Mouse (Mus musculus): ENCODE results near the gene Phf20. TPM values are rescaled to one million over a fixed set of nuclear protein-coding genes. Genes with fewer than 3 reads are reported as not detected.

Phf20 gene
- polyA plus RNA-seq, 1 experiment from 2014 or later: 61.1 TPM

- Histone ChIP-seq H3K9ac (ENCODE audit: low read depth, low read length) (no peak overlapping the region), H3K36me3 (ENCODE audit: control insufficient read depth, insufficient read depth, low read length) (peaks cover 10% of the 10 kb centered on the region; the same call in 1 of the 2 replicates), H3K4me2 (no peak overlapping the region), H3K9me3 (replicated peaks; ENCODE audit: control insufficient read depth, low read length) (no peaks in the 10 kb centered on the region), H3K27me3 (ENCODE audit: control insufficient read depth, insufficient read depth, low read length) (no peaks in the 10 kb centered on the region), H3K4me1 (ENCODE audit: control insufficient read depth, insufficient read depth, low read length) (no peaks in the 10 kb centered on the region), H3K4me3 (ENCODE audit: low read depth, low read length) (no peak overlapping the region), H3K27ac (ENCODE audit: low read depth, low read length) (no peak overlapping the region)
- no peak for ATAC-seq (replicated peaks; ENCODE audit: insufficient number of reproducible peaks, low FRiP score, low TSS enrichment)
- 69% methylated on average over 1 of the region's 1 CpGs for WGBS (ENCODE audit: insufficient replicate concordance)
These were observed 95.7 kb downstream of the Phf20 start for GRCm38 (mm10) chr2:156291998-156292397.

- Histone ChIP-seq H3K4me2 (no peak overlapping the region), H3K4me1 (ENCODE audit: control insufficient read depth, insufficient read depth, low read length) (peaks cover 4% of the 10 kb centered on the region; the same call in 1 of the 2 replicates), H3K4me3 (ENCODE audit: low read depth, low read length) (no peak overlapping the region), H3K27ac (ENCODE audit: low read depth, low read length) (no peak overlapping the region), H3K36me3 (ENCODE audit: control insufficient read depth, insufficient read depth, low read length) (peaks cover 9% of the 10 kb centered on the region; the same call in 1 of the 2 replicates), H3K27me3 (ENCODE audit: control insufficient read depth, insufficient read depth, low read length) (no peaks in the 10 kb centered on the region), H3K9ac (ENCODE audit: low read depth, low read length) (no peak overlapping the region), H3K9me3 (replicated peaks; ENCODE audit: control insufficient read depth, low read length) (no peaks in the 10 kb centered on the region)
- ATAC-seq (replicated peaks; ENCODE audit: insufficient number of reproducible peaks, low FRiP score, low TSS enrichment): no peak
- WGBS (ENCODE audit: insufficient replicate concordance): 94% methylated on average over 2 of the region's 2 CpGs
These were observed 99.4 kb downstream of the Phf20 start for GRCm38 (mm10) chr2:156295601-156296063.

GRCm38 (mm10) chr2:156296190-156296589 is 99.9 kb downstream of the Phf20 start:
- H3K36me3 ChIP-seq (ENCODE audit: control insufficient read depth, insufficient read depth, low read length): 0 out of 2 replicates have a peak, but pooled peaks cover 7% of the 10 kb centered on the region

GRCm38 (mm10) chr2:156297653-156298052 is 101.4 kb downstream of the Phf20 start:
- Histone ChIP-seq H3K4me3 (ENCODE audit: low read depth, low read length) (no peak overlapping the region), H3K27me3 (ENCODE audit: control insufficient read depth, insufficient read depth, low read length) (no peaks in the 10 kb centered on the region), H3K27ac (ENCODE audit: low read depth, low read length) (no peak overlapping the region), H3K9ac (ENCODE audit: low read depth, low read length) (no peak overlapping the region), H3K36me3 (ENCODE audit: control insufficient read depth, insufficient read depth, low read length) (peaks cover 7% of the 10 kb centered on the region; the same call in 1 of the 2 replicates), H3K4me1 (ENCODE audit: control insufficient read depth, insufficient read depth, low read length) (peaks cover 4% of the 10 kb centered on the region; the same call in 1 of the 2 replicates), H3K4me2 (no peak overlapping the region), H3K9me3 (replicated peaks; ENCODE audit: control insufficient read depth, low read length) (no peaks in the 10 kb centered on the region)
- no peak; the same call in 1 of the 2 replicates for ATAC-seq (replicated peaks; ENCODE audit: insufficient number of reproducible peaks, low FRiP score, low TSS enrichment)
- 69% methylated on average over 3 of the region's 3 CpGs for WGBS (ENCODE audit: insufficient replicate concordance)

More at GRCm38 (mm10) chr2:156296190-156296589, 99.9 kb downstream of the Phf20 start:
- Histone ChIP-seq H3K9ac (ENCODE audit: low read depth, low read length) (no peak overlapping the region), H3K27me3 (ENCODE audit: control insufficient read depth, insufficient read depth, low read length) (no peaks in the 10 kb centered on the region), H3K27ac (ENCODE audit: low read depth, low read length) (no peak overlapping the region), H3K4me1 (ENCODE audit: control insufficient read depth, insufficient read depth, low read length) (peaks cover 4% of the 10 kb centered on the region; the same call in 1 of the 2 replicates), H3K9me3 (replicated peaks; ENCODE audit: control insufficient read depth, low read length) (no peaks in the 10 kb centered on the region), H3K4me2 (no peak overlapping the region), H3K4me3 (ENCODE audit: low read depth, low read length) (no peak overlapping the region)
- ATAC-seq (replicated peaks; ENCODE audit: insufficient number of reproducible peaks, low FRiP score, low TSS enrichment): no peak
- 90% methylated on average over 3 of the region's 3 CpGs for WGBS (ENCODE audit: insufficient replicate concordance)

- Histone ChIP-seq H3K27ac (ENCODE audit: low read depth, low read length) (no peak overlapping the region; the same call in 1 of the 2 replicates), H3K4me2 (no peak overlapping the region), H3K4me1 (ENCODE audit: control insufficient read depth, insufficient read depth, low read length) (peaks cover 4% of the 10 kb centered on the region; the same call in 1 of the 2 replicates), H3K4me3 (ENCODE audit: low read depth, low read length) (no peak overlapping the region), H3K9me3 (replicated peaks; ENCODE audit: control insufficient read depth, low read length) (no peaks in the 10 kb centered on the region), H3K9ac (ENCODE audit: low read depth, low read length) (no peak overlapping the region), H3K36me3 (ENCODE audit: control insufficient read depth, insufficient read depth, low read length) (peaks cover 8% of the 10 kb centered on the region), H3K27me3 (ENCODE audit: control insufficient read depth, insufficient read depth, low read length) (no peaks in the 10 kb centered on the region)
- WGBS (ENCODE audit: insufficient replicate concordance): 87% methylated on average over 7 of the region's 7 CpGs
- ATAC-seq (replicated peaks; ENCODE audit: insufficient number of reproducible peaks, low FRiP score, low TSS enrichment): no peak
These were observed 102.2 kb downstream of the Phf20 start for GRCm38 (mm10) chr2:156298458-156298857.

- Histone ChIP-seq H3K27me3 (ENCODE audit: control insufficient read depth, insufficient read depth, low read length) (no peaks in the 10 kb centered on the region), H3K9ac (ENCODE audit: low read depth, low read length) (no peak overlapping the region), H3K36me3 (ENCODE audit: control insufficient read depth, insufficient read depth, low read length) (peaks cover 11% of the 10 kb centered on the region), H3K4me1 (ENCODE audit: control insufficient read depth, insufficient read depth, low read length) (peaks cover 4% of the 10 kb centered on the region; the same call in 1 of the 2 replicates), H3K9me3 (replicated peaks; ENCODE audit: control insufficient read depth, low read length) (no peaks in the 10 kb centered on the region), H3K4me3 (ENCODE audit: low read depth, low read length) (no peak overlapping the region), H3K4me2 (no peak overlapping the region), H3K27ac (ENCODE audit: low read depth, low read length) (no peak overlapping the region)
- 84% methylated on average over 4 of the region's 4 CpGs for WGBS (ENCODE audit: insufficient replicate concordance)
- ATAC-seq (replicated peaks; ENCODE audit: insufficient number of reproducible peaks, low FRiP score, low TSS enrichment): no peak
These were observed 105.8 kb downstream of the Phf20 start for GRCm38 (mm10) chr2:156302063-156302462.

- no peak overlapping the region for H3K27ac ChIP-seq (ENCODE audit: low read depth, low read length)
- peaks cover 11% of the 10 kb centered on the region for H3K36me3 ChIP-seq (ENCODE audit: control insufficient read depth, insufficient read depth, low read length)
- no peak overlapping the region for H3K4me3 ChIP-seq (ENCODE audit: low read depth, low read length)
- no peak for ATAC-seq (replicated peaks; ENCODE audit: insufficient number of reproducible peaks, low FRiP score, low TSS enrichment)
- H3K9ac ChIP-seq (ENCODE audit: low read depth, low read length): no peak overlapping the region
- no peak overlapping the region for H3K4me2 ChIP-seq
- no peaks in the 10 kb centered on the region for H3K9me3 ChIP-seq (replicated peaks; ENCODE audit: control insufficient read depth, low read length)
- no peaks in the 10 kb centered on the region for H3K27me3 ChIP-seq (ENCODE audit: control insufficient read depth, insufficient read depth, low read length)
- WGBS (ENCODE audit: insufficient replicate concordance): 85% methylated on average over 4 of the region's 4 CpGs
- H3K4me1 ChIP-seq (ENCODE audit: control insufficient read depth, insufficient read depth, low read length): no peaks in the 10 kb centered on the region
These were observed 108.1 kb downstream of the Phf20 start for GRCm38 (mm10) chr2:156304351-156304750.

- WGBS (ENCODE audit: insufficient replicate concordance): 86% methylated on average over 2 of the region's 2 CpGs
- no peaks in the 10 kb centered on the region for H3K9me3 ChIP-seq (replicated peaks; ENCODE audit: control insufficient read depth, low read length)
- no peaks in the 10 kb centered on the region for H3K4me1 ChIP-seq (ENCODE audit: control insufficient read depth, insufficient read depth, low read length)
- H3K27me3 ChIP-seq (ENCODE audit: control insufficient read depth, insufficient read depth, low read length): no peaks in the 10 kb centered on the region
- no peak overlapping the region for H3K4me3 ChIP-seq (ENCODE audit: low read depth, low read length)
- peaks cover 10% of the 10 kb centered on the region for H3K36me3 ChIP-seq (ENCODE audit: control insufficient read depth, insufficient read depth, low read length)
- no peak overlapping the region for H3K4me2 ChIP-seq
- H3K27ac ChIP-seq (ENCODE audit: low read depth, low read length): no peak overlapping the region
- H3K9ac ChIP-seq (ENCODE audit: low read depth, low read length): no peak overlapping the region
- no peak for ATAC-seq (replicated peaks; ENCODE audit: insufficient number of reproducible peaks, low FRiP score, low TSS enrichment)
These were observed 109.6 kb downstream of the Phf20 start for GRCm38 (mm10) chr2:156305818-156306217.

GRCm38 (mm10) chr2:156307261-156307660 is 111.0 kb downstream of the Phf20 start:
- Histone ChIP-seq H3K36me3 (ENCODE audit: control insufficient read depth, insufficient read depth, low read length) (peaks cover 10% of the 10 kb centered on the region), H3K9ac (ENCODE audit: low read depth, low read length) (no peak overlapping the region), H3K27ac (ENCODE audit: low read depth, low read length) (no peak overlapping the region), H3K9me3 (replicated peaks; ENCODE audit: control insufficient read depth, low read length) (no peaks in the 10 kb centered on the region), H3K4me1 (ENCODE audit: control insufficient read depth, insufficient read depth, low read length) (no peaks in the 10 kb centered on the region; the same call in 1 of the 2 replicates), H3K27me3 (ENCODE audit: control insufficient read depth, insufficient read depth, low read length) (no peaks in the 10 kb centered on the region), H3K4me2 (no peak overlapping the region), H3K4me3 (ENCODE audit: low read depth, low read length) (no peak overlapping the region)
- 59% methylated on average over 5 of the region's 5 CpGs for WGBS (ENCODE audit: insufficient replicate concordance)
- ATAC-seq (replicated peaks; ENCODE audit: insufficient number of reproducible peaks, low FRiP score, low TSS enrichment): no peak
